ENCODE assay signal across 18 mouse cellular contexts in the genomic region with DNA sequence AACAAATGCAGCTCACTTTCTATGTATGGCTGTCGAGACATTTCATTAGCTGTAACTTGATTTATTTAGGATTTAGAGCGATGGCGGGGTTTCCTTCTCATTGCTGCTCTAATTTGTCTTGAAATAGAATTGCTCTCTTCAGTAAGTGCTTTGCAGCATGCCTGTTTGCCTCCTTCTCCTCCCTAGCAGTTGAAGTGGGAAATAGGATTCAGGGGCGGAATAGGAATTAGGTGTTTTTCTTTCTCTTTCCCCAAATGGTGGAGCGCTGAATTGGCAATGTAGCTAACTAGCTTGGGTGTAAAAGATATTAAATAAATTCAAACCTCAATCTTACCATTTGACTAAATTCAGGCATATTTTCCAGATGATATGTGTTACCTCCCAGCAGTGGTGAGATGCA. TPM values are rescaled to one million over a fixed set of nuclear protein-coding genes. Genes with fewer than 3 reads are reported as not detected.
DNase-seq lines count a peak whose midpoint lies in the region; ATAC-seq lines count a peak whose summit lies in the region.
"Had no signal": no experiment of that assay in that cellular context is flagged by ENCODE, and none has a peak within 500 bp of the region (broad histone marks: within the 10 kb centered on the region; RNA-seq: fewer than 3 reads in every experiment).

No protein-coding gene starts in this region.

- no peaks in the 10 kb centered on the region for H3K36me3 ChIP-seq in hindbrain, embryonic 14.5 days (replicated peaks; ENCODE audit: control insufficient read depth, insufficient read depth)
- no peaks in the 10 kb centered on the region for H3K36me3 ChIP-seq in hindbrain, embryonic 11.5 days (ENCODE audit: control insufficient read depth, insufficient read depth, low read length)
- H3K36me3 ChIP-seq in midbrain, embryonic 16.5 days (ENCODE audit: control insufficient read depth, insufficient read depth, low read length) = no peaks in the 10 kb centered on the region
- no peaks in the 10 kb centered on the region for H3K36me3 ChIP-seq in midbrain, embryonic 10.5 days

- DNase-seq in heart, adult 11 months = peak; percentile 53
- no peak for DNase-seq in heart, adult 8-10 months (ENCODE audit: low spot score)
- DNase-seq in hindbrain, embryonic 14.5 days (ENCODE audit: low spot score) = peak; percentile 57
- no peak for DNase-seq in hindbrain, embryonic 11.5 days (ENCODE audit: low spot score)
- no peak for DNase-seq in midbrain, embryonic 10.5 days (ENCODE audit: low spot score)
- DNase-seq in telencephalon, adult 2 months (ENCODE audit: low read depth, low spot score) = peak; percentile 63
- DNase-seq: adrenal gland, postnatal 36 days; embryo, embryonic 11 days; kidney, adult 18-20 months; kidney, postnatal 25 days; lung, adult 18-20 months; lung, postnatal 4 days; thymus, postnatal 25 days had no signal

- H3K4me1 ChIP-seq in hindbrain, embryonic 14.5 days (replicated peaks; ENCODE audit: control insufficient read depth, insufficient read depth, low read length) = no peaks in the 10 kb centered on the region
- no peaks in the 10 kb centered on the region for H3K4me1 ChIP-seq in hindbrain, embryonic 11.5 days (replicated peaks; ENCODE audit: control insufficient read depth, insufficient read depth, low read length)
- no peaks in the 10 kb centered on the region for H3K4me1 ChIP-seq in midbrain, embryonic 16.5 days (ENCODE audit: control insufficient read depth, insufficient read depth, low read length)
- H3K4me1 ChIP-seq in midbrain, embryonic 10.5 days = no peaks in the 10 kb centered on the region
- H3K4me1 ChIP-seq: forebrain, embryonic 13.5 days had no signal

- no peak overlapping the region for H3K4me3 ChIP-seq in hindbrain, embryonic 14.5 days (replicated peaks; ENCODE audit: low read length)
- no peak overlapping the region for H3K4me3 ChIP-seq in hindbrain, embryonic 11.5 days (ENCODE audit: low read depth, low read length)
- no peak overlapping the region for H3K4me3 ChIP-seq in midbrain, embryonic 16.5 days (ENCODE audit: low read depth, low read length)
- no peak overlapping the region for H3K4me3 ChIP-seq in midbrain, embryonic 10.5 days
- H3K4me3 ChIP-seq: forebrain, embryonic 13.5 days had no signal

- no peak overlapping the region for H3K4me2 ChIP-seq in hindbrain, embryonic 14.5 days (replicated peaks)
- no peak overlapping the region for H3K4me2 ChIP-seq in hindbrain, embryonic 11.5 days (replicated peaks; ENCODE audit: low read depth, low read length)
- no peak overlapping the region for H3K4me2 ChIP-seq in midbrain, embryonic 16.5 days (ENCODE audit: low read length)
- H3K4me2 ChIP-seq: forebrain, embryonic 13.5 days had no signal

- 73% methylated on average over 5 of the region's 5 CpGs for WGBS in hindbrain, embryonic 14.5 days
- WGBS in hindbrain, embryonic 11.5 days = 90% methylated on average over 5 of the region's 5 CpGs
- WGBS in midbrain, embryonic 16.5 days = 74% methylated on average over 5 of the region's 5 CpGs
- 91% methylated on average over 5 of the region's 5 CpGs for WGBS in midbrain, embryonic 10.5 days

- H3K27ac ChIP-seq in hindbrain, embryonic 14.5 days = no peak overlapping the region
- no peak overlapping the region for H3K27ac ChIP-seq in hindbrain, embryonic 11.5 days (ENCODE audit: low read depth, low read length)
- 0 out of 2 replicates have a peak overlapping the region, but pooled peaks have one; percentile 9 for H3K27ac ChIP-seq in midbrain, embryonic 16.5 days (ENCODE audit: low read length)
- H3K27ac ChIP-seq in midbrain, embryonic 10.5 days (replicated peaks) = no peak overlapping the region
- H3K27ac ChIP-seq: forebrain, embryonic 13.5 days; stomach, postnatal 0 days had no signal

- ATAC-seq in hindbrain, embryonic 14.5 days (ENCODE audit: low FRiP score) = no peak
- ATAC-seq in hindbrain, embryonic 11.5 days (ENCODE audit: low FRiP score) = no peak
- ATAC-seq in midbrain, embryonic 16.5 days = no peak
- ATAC-seq: forebrain, embryonic 13.5 days; Patski had no signal

- no peaks in the 10 kb centered on the region for H3K9me3 ChIP-seq in hindbrain, embryonic 14.5 days (ENCODE audit: control insufficient read depth, low read length)
- no peaks in the 10 kb centered on the region for H3K9me3 ChIP-seq in hindbrain, embryonic 11.5 days (ENCODE audit: control insufficient read depth, low read length)
- H3K9me3 ChIP-seq in midbrain, embryonic 16.5 days (replicated peaks; ENCODE audit: control insufficient read depth, low read length, poor library complexity, severe bottlenecking) = no peaks in the 10 kb centered on the region
- H3K9me3 ChIP-seq in midbrain, embryonic 10.5 days (replicated peaks) = no peaks in the 10 kb centered on the region
- H3K9me3 ChIP-seq: forebrain, embryonic 13.5 days had no signal

- no peaks in the 10 kb centered on the region for H3K27me3 ChIP-seq in hindbrain, embryonic 14.5 days (ENCODE audit: control insufficient read depth, insufficient read depth, low read length)
- H3K27me3 ChIP-seq in hindbrain, embryonic 11.5 days (ENCODE audit: control insufficient read depth, insufficient read depth, low read length) = no peaks in the 10 kb centered on the region
- no peaks in the 10 kb centered on the region for H3K27me3 ChIP-seq in midbrain, embryonic 16.5 days (ENCODE audit: control insufficient read depth, insufficient read depth, low read depth, low read length)
- no peaks in the 10 kb centered on the region for H3K27me3 ChIP-seq in midbrain, embryonic 10.5 days (ENCODE audit: low read depth, poor library complexity, severe bottlenecking)
- H3K27me3 ChIP-seq: forebrain, embryonic 13.5 days; Patski had no signal

- H3K9ac ChIP-seq in hindbrain, embryonic 14.5 days = no peak overlapping the region
- no peak overlapping the region for H3K9ac ChIP-seq in hindbrain, embryonic 11.5 days (ENCODE audit: low read depth, low read length)
- H3K9ac ChIP-seq in midbrain, embryonic 16.5 days (ENCODE audit: low read depth, low read length) = no peak overlapping the region
- H3K9ac ChIP-seq: forebrain, embryonic 13.5 days had no signal

RNA-seq across cellular contexts. Expression of gene Ppp1r14c, which starts 32.2 kb away (rescaled TPM):
- total RNA-seq in heart, adult 8-10 months (2022) = 100 to 1,000 TPM; 108 to 192 (median 161) TPM
- polyA plus RNA-seq in hindbrain, embryonic 14.5 days (2014; fragmentation: Nextera tagmentation; extraction: Ambion mirVana) = 75.8 and 78.8 TPM in 2 replicates
- 11.3 and 13.6 TPM in 2 replicates for polyA plus RNA-seq in hindbrain, embryonic 11.5 days (2014; fragmentation: Nextera tagmentation; extraction: Ambion mirVana)
- 49.1 and 63.8 TPM in 2 replicates for polyA plus RNA-seq in midbrain, embryonic 16.5 days (2015; fragmentation: Nextera tagmentation; extraction: Ambion mirVana)
- 2.5 and 3.8 TPM in 2 replicates for polyA plus RNA-seq in midbrain, embryonic 10.5 days (2016; fragmentation: Nextera tagmentation; extraction: Ambion mirVana)
- total RNA-seq: hematopoietic stem cell, adult 5-6 weeks had no signal

Comparison
In these comparisons a context has a peak if more than half of its experiments do, and no peak if none do; other contexts are left out.
1. DNase-seq: peak in heart, adult 11 months (single experiment), hindbrain, embryonic 14.5 days (single experiment) and telencephalon, adult 2 months (single experiment); none in heart, adult 8-10 months (single experiment), hindbrain, embryonic 11.5 days (single experiment) and midbrain, embryonic 10.5 days (single experiment).